Mouse (Mus musculus) right cerebral cortex, postnatal 36 days (tissue): ENCODE measurements at regions not wholly inside any gene's neighbourhood (a gene's known extent, or its start where the extent isn't known, plus 50 kb on each side); places are given as distances from the start of the nearest gene placed in this dataset.

Experiments
- DNase-seq, 2 experiments: peaks; one replicate each; pipeline ENCODE4 v3.0.0; 2022; ENCODE audit warnings: low spot score in 2 of 2, mixed read lengths in 1 of 2

- no peak for DNase-seq
These were observed 927.6 kb downstream of the Rab28 start for GRCm38 (mm10) chr5:40780363-40780762.

- no peak for DNase-seq
These were observed 928.1 kb downstream of the Rab28 start for GRCm38 (mm10) chr5:40779902-40780301.

GRCm38 (mm10) chr5:40775856-40776255, 932.1 kb downstream of the Rab28 start:
- DNase-seq: no peak

- no peak for DNase-seq
These were observed 947.7 kb downstream of the Rab28 start for GRCm38 (mm10) chr5:40760224-40760623.

- no peak for DNase-seq
These were observed 957.9 kb downstream of the Rab28 start for GRCm38 (mm10) chr5:40750044-40750443.

- peak in 1 of 2 experiments; percentile 30 for DNase-seq
These were observed 972.3 kb downstream of the Rab28 start for GRCm38 (mm10) chr5:40735660-40736059.

GRCm38 (mm10) chr5:40733844-40734566, 974.0 kb downstream of the Rab28 start:
- DNase-seq: no peak

GRCm38 (mm10) chr5:40714497-40715128, 959.3 kb upstream of the Hs3st1 start:
- no peak for DNase-seq

GRCm38 (mm10) chr5:40701651-40702050, 946.4 kb upstream of the Hs3st1 start:
- peak; percentile 6 to 8 for DNase-seq

GRCm38 (mm10) chr5:40697517-40698298, 942.4 kb upstream of the Hs3st1 start:
- DNase-seq: no peak
